Mouse (Mus musculus) hindlimb bud, embryonic 11.5 days (tissue): ENCODE data around the gene Rcan2.
A peak's percentile ranks its signal among the peaks of the same experiment; 100 is the strongest.

Source experiments
- DNase-seq: peaks from one replicate; pipeline ENCODE4 v3.0.0-alpha.2; 2012; ENCODE audit warnings: low read depth, low spot score; ENCODE audit errors: extremely low spot score

Gene Rcan2

DNA sequence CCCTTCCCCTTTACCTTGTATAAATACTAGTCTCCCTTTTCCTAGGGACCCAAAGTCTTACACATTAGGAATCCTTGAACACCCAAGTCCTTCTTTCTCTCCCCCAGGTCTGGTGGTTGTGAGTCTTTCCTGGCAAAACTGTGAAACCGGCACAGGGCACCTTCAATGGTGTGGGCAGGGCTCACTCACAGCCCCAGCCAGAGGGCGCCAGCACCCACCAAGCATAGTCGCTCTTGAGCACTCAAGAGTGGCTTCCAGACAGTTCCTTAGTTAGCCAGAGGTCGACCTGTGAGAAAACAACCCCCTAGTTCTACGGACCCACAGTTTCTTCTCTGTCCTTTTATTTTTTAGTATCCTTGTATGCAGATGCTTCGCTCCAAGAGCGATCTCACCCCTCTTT is at the start of gene Rcan2:
Rcan2 (plus strand) TSS at position 275 of the 400 bp plus-strand sequence.
- DNase-seq = peak; percentile 1

- DNase-seq = no peak
Measured at GRCm38 (mm10) chr17:43752811-43753210, 48.3 kb upstream of the Rcan2 start.

DNA sequence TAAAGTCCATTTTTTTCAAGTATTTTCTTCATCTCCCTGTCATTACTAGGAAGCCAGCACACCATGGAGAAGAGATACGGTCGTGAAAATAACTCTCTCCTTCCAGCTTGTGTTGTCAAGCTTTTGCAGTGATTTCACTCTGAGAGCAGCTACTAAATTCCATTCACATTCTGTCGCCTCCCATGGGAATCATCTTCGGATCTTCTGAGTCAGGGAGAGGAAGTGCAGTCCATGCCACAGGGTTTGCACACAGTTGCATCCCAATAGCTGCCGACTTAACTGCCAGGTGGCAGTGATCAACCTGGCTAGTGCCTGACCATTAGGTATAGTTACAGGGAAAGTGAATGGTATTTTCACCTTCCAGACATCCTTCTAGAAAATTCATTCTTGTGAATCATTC is 46.5 kb upstream of the Rcan2 start:
- DNase-seq = no peak

DNA sequence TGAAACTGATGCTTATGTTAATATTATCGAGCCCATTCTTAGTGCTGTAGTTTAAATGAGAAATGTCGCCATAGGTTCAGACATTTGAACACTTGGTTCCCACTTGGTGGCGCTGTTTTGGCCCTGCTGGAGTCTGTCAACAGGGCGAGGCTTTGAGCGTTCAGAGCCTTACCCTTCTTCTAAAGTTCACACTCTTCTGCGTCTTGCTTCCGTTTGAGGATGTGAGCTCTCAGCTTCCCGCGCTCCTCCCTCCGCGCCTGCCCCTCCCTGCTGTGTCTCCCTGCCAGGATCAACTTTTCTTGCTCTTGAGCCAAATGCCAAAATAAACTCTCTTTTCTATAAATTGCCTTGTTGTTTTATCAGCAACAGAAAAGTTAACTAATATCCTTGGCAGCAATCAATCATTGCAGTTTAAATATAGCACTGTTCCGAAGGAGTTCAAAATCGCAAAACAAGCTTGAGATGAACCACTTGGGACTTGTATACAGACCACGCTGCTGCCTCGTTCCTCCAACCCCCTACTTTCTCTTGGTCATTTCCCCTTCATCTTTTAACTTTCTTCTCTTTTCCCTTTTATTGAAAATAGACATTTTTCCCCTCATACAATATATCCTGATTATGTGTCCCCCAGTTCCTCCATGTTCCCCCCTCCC is 42.4 kb upstream of the Rcan2 start:
- no peak for DNase-seq

- no peak for DNase-seq
Measured at GRCm38 (mm10) chr17:43784531-43784930, 16.6 kb upstream of the Rcan2 start.

GRCm38 (mm10) chr17:43788222-43788621 is 12.9 kb upstream of the Rcan2 start:
- DNase-seq = no peak

GRCm38 (mm10) chr17:43789376-43789775 is 11.8 kb upstream of the Rcan2 start:
- DNase-seq = no peak

- DNase-seq = no peak
Measured at GRCm38 (mm10) chr17:43791751-43792150, 9.4 kb upstream of the Rcan2 start.

DNA sequence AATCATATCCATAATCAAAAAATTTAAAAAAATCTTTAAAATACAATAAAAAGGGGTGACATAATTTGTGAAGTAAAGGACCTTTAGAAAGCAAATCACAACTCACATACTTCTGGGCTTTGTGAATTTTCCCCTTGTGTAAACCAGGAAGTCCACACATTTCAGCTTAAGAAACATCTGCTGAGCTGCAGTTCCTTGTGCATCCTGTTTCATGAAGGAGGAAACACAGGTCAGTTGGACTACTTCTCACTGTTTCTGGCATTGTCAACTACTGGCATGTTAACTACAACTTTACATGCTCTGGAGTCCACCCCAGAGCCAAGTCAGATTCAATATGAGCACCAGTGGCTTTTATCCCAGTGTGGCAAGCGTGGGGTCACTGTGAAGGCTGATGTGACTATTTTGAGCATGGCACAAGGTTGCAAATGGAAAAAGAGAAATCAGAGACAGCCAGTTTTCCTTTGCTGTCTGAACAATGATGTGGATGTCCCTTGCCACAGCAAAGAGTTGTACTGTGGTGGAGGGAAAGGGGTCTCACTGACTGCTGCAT is 6.3 kb upstream of the Rcan2 start:
- no peak for DNase-seq

GRCm38 (mm10) chr17:43801595-43802373 is 633 bp downstream of the Rcan2 start:
- DNase-seq = peak; percentile 0

DNA sequence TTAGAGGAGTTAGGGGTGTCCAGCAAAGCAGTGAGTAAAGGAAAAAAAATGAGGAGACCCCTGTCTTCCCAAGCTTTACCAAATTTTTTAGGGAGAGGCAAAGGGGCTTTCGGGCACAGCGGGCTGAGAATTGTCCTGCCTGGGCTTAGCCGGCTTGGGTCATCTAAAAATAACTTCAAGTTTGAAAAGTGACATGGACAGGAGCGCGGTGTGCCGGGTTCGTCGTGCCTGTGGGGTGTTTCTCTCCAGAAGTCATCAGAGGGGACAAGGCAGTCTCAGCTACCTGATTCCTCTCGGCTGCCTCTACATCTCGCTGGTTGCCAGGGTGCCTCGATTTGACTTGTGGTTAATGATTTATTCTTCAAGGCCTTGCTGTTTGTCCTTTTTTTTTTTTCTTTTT is 1.3 kb downstream of the Rcan2 start:
- no peak for DNase-seq

GRCm38 (mm10) chr17:43803111-43803510 is 2.0 kb downstream of the Rcan2 start:
- no peak for DNase-seq

GRCm38 (mm10) chr17:43803764-43804163 is 2.6 kb downstream of the Rcan2 start:
- DNase-seq = no peak

GRCm38 (mm10) chr17:43806841-43807240 is 5.7 kb downstream of the Rcan2 start:
- DNase-seq = no peak

DNA sequence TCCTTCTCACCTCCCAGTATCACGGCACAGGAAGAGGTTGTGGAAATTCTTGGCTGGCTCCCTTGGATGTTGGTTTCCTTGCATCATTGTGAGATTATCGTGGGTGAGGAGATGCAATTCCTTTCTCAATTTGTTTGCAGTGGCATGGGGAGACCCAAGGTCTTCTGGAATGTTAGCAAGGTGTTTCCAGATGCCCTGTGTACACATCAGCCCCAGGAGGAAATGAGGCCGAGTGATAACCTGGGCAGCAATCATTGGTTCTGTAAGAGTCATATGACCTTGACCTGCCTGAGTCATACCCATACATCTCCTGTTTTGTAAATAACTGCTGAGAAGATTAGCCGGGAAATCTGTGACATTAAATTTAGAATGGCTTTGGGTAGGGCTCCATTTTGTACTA is 10.3 kb downstream of the Rcan2 start:
- no peak for DNase-seq

DNA sequence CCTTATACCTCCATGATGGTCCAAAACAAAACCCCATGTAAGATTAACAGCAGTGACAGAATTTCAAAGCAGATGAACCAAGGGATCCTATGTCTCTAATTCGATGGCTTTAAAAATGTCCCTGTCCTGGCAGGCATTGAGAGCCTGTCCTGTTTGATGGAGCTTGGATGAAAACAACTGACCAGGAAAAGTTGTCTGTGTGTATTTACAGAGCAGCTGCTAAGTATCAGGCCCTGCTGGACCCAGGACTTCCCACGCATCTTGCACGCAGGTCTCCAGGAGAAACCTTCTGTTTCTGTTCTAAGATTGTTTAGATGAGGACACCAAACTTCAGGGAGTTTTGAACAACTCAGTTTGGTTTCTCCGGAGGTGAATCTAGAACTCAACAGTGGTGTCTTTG is 14.2 kb downstream of the Rcan2 start:
- no peak for DNase-seq

- DNase-seq = no peak
Measured at GRCm38 (mm10) chr17:43816480-43816879, 15.3 kb downstream of the Rcan2 start.

DNA sequence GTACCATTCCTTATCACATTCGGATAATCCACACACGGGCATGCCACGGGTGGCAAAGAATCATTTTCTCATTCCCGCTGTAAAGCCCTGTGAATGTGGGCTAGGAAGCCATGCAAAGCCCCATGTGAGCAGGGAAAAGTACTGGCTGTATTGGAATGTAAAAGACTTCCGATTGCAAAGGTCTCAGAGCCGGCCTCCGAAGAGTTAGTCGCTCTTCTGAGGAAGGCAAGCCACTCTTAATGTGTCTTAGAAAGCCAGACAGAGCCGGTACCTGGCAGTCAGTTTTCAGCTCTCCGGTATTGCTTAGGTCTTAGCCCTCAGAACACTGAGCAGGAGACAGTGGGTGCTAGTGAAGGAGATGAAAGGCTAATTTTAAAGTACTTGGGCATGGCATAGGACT is 16.0 kb downstream of the Rcan2 start:
- DNase-seq = no peak

DNA sequence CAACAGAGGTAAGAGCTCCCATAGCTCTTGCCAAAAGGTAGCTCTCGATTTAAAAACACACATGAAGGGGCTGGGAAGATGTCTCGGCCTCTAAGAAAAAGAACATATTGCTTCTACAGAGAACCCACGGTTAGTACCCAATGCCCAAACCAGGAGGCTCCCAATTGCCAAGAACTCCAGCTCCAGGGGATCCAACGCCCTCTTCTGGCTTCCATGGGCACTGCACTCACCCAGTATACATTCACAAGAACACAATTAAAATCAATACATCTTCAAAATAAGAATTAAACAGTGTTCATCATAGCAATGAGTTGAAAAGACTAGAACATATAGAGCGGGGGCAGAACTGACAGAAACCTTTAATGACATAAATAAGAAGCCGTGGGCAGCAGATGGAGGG is 17.2 kb downstream of the Rcan2 start:
- DNase-seq = no peak

DNA sequence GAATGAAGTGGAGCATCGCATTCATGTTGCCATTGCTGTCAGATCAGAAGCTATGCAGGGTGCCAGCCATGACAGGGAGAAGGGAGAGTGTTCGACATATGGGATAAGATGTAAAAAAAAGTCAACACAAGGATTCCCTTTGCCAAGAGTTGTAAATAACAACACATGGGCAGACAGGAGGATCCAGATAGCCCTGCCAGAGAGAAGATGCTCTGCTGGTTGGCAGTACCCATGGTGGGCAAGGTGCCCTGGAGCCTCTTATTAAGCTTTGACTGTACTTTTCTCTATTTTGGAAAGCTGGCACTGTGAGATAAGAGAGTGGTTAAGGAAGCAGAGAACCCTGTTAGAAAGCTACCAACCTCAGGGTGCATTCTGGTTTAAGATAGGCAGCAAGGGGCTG is 19.8 kb downstream of the Rcan2 start:
- no peak for DNase-seq

- no peak for DNase-seq
Measured at GRCm38 (mm10) chr17:43822207-43822606, 21.1 kb downstream of the Rcan2 start.

DNA sequence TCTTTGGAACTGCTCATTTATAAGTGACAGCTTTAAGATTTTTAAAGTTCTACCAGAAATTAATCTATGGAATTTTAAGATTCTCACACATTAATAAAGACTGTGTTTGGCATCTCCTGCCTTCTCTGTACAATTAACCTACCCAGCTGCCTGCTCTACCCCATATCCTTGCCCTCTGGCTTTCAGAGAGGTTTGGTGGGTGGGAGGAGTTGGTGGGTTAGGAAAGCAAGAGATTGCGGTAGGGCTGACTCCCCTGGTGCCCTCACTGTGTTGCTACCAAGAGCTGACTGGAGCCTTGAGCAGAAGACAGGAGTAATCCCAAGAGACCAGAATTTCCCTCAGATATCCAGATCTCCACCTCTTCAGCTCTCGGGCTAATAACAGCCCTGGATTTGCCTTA is 21.5 kb downstream of the Rcan2 start:
- no peak for DNase-seq
